Mouse (Mus musculus) hindbrain, embryonic 11.5 days (tissue): Measurements from ENCODE around the gene Slc12a8. TPM values are rescaled to one million over a fixed set of nuclear protein-coding genes. Genes with fewer than 3 reads are reported as not detected.

Experiments
- ATAC-seq: fragments of 200-750 bp; cut with Nextera tagmentation; 2 replicates; pipeline ENCODE4 v1.8.0; 2017; ENCODE audit warnings: mild to moderate bottlenecking, moderate TSS enrichment, moderate library complexity; ENCODE audit not compliant: low FRiP score
- DNase-seq: peaks from one replicate; pipeline ENCODE4 v3.0.0-alpha.2; 2015; ENCODE audit warnings: low spot score
- H3K27ac ChIP-seq: fragments of 300-500 bp; sonication (generic); 2 replicates; pipeline ENCODE4 v1.5.1; 2014; ENCODE audit warnings: mild to moderate bottlenecking, low read depth, low read length
- H3K27me3 ChIP-seq: fragments of 300-500 bp; sonication (generic); 2 replicates; pipeline ENCODE4 v1.6.1; 2014; ENCODE audit warnings: mild to moderate bottlenecking, low read length, moderate library complexity, mixed read lengths; ENCODE audit not compliant: control insufficient read depth, insufficient read depth
- H3K36me3 ChIP-seq: fragments of 300-500 bp; sonication (generic); 2 replicates; pipeline ENCODE4 v1.6.1; 2014; ENCODE audit warnings: mild to moderate bottlenecking, low read length, moderate library complexity, mixed read lengths; ENCODE audit not compliant: control insufficient read depth, insufficient read depth
- H3K4me1 ChIP-seq: fragments of 300-500 bp; sonication (generic); replicated peaks from 2 replicates; pipeline ENCODE4 v1.6.1; 2014; ENCODE audit warnings: low read length, mixed read lengths; ENCODE audit not compliant: control insufficient read depth, insufficient read depth
- H3K4me2 ChIP-seq: fragments of 300-500 bp; sonication (generic); replicated peaks from 2 replicates; pipeline ENCODE4 v1.6.1; 2014; ENCODE audit warnings: mild to moderate bottlenecking, low read depth, low read length
- H3K4me3 ChIP-seq: fragments of 300-500 bp; sonication (generic); 2 replicates; pipeline ENCODE4 v1.5.1; 2014; ENCODE audit warnings: low read depth, low read length
- H3K9ac ChIP-seq: fragments of 300-500 bp; sonication (generic); 2 replicates; pipeline ENCODE4 v1.6.1; 2014; ENCODE audit warnings: low read depth, low read length
- H3K9me3 ChIP-seq: fragments of 300-500 bp; sonication (generic); 2 replicates; pipeline ENCODE4 v1.6.1; 2016; ENCODE audit warnings: low read length; ENCODE audit not compliant: control insufficient read depth
- WGBS: fragments of 180-500 bp; shearing (Covaris S2); extraction: QIAGEN DNeasy Blood & Tissue Kit; methylation state at CpG from one replicate; pipeline ENCODE4 v1.1.7; 2014; 5-methylcytosine and 5-hydroxymethylcytosine counted together
- polyA plus RNA-seq: library from polyadenylated mRNA; unstranded; fragments of >200 nt; fragmentation: Nextera tagmentation; extraction: Ambion mirVana; gene quantifications from 2 replicates; pipeline ENCODE4 v1.2.1, GENCODE M21; 2014

Gene Slc12a8
- 0.99 and 1.2 TPM in 2 replicates for polyA plus RNA-seq

DNA sequence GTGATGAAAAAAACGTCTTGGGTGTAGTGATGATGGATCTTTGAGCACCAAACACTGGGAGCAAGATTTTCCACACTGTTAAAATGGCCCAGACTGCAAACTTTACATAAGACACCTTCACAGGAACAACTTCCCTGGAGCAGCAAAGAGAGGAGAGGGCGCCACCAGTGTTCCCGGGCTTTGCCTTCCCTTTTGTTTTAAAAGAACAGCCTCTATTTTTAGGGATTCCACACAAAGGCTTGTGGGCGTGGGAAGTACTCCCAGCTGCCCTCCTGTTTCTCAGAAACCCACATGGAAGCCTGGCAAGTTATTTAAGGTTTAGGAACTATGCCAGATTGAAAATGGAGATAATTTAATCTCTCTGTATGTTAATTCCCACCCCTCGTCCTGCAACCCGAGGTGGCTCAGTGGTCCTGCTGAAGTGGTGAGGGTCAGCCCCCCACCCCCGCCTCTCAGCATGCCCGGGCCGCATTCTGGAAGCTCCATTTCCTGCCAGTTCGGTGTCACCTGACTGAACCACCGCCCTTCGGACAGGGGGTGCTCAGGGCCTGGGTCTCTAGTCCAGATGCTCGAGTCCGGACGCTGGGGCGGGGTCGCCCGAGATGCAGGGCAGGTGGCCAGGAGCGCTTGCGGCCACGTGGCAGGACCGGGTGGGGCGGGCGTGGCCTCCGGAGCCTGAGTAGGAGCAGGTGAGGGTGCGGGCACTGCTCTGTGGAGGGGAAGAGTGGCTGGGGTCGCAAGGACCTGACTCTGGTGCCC, at the start of gene Slc12a8:
TSS of gene Slc12a8 (plus strand) at position 522 of the 759 bp plus-strand sequence.
- Histone ChIP-seq H3K4me1 (no peaks in the 10 kb centered on the region; the same call in 1 of the 2 replicates), H3K9ac (peak within 1 kb of the TSS; percentile 63), H3K9me3 (no peaks in the 10 kb centered on the region), H3K4me3 (peak within 1 kb of the TSS; percentile 22; the same call in 1 of the 2 replicates), H3K4me2 (peak within 1 kb of the TSS; percentile 67), H3K27ac (no peak within 1 kb of the TSS), H3K27me3 (no peaks in the 10 kb centered on the region), H3K36me3 (no peaks in the 10 kb centered on the region)
- peak; percentile 33 for DNase-seq
- peak; percentile 27; the same call in 1 of the 2 replicates for ATAC-seq
- 7% methylated on average over 27 of the region's 27 CpGs for WGBS

DNA sequence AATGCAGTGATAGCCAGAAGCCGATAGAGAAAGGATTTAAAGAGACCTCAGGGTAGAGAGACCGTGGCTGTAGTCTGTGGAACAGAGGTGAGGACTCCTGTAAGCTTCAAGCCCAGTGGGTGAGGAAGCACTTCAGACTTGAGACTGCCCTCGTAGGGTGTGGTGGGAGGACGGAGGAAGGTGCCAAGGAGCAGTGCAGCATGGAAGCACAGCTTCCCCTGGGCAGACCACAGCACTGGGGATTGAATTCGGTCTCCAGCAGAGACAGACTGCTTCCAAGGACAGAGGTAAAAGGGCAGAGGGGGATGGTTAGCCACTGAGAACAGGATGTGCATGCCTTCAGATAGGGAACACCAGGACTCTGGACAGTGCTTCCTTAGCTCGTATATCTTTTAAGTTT, 49.7 kb upstream of the Slc12a8 start:
- Histone ChIP-seq H3K4me3 (no peak overlapping the region), H3K4me2 (no peak overlapping the region), H3K4me1 (no peaks in the 10 kb centered on the region), H3K36me3 (0 out of 2 replicates have a peak, but pooled peaks cover 5% of the 10 kb centered on the region), H3K27ac (no peak overlapping the region), H3K27me3 (no peaks in the 10 kb centered on the region), H3K9me3 (no peaks in the 10 kb centered on the region), H3K9ac (no peak overlapping the region)
- DNase-seq, result no peak
- WGBS, result 74% methylated on average over 6 of the region's 6 CpGs
- ATAC-seq, result no peak

DNA sequence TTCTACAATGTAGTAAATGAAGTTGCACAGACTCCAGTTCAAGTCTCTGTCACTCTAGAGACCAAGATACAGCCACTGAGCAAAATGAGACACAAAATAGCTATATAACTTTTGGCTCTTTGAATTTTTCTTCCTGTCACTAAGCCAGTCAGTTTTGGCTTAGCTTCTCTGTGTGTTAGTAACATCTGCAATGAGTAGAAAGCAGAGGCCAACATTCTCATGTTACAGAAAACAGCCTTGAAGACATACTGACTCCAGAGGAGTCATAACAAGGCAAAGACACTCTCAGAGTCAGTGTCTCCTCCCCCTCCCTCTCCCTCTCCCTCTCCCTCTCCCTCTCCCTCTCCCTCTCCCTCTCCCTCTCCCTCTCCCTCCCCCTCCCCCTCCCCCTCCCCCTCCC, 47.2 kb upstream of the Slc12a8 start:
- no peak overlapping the region for H3K27ac ChIP-seq
- H3K36me3 ChIP-seq, result 0 out of 2 replicates have a peak, but pooled peaks cover 5% of the 10 kb centered on the region
- no peak overlapping the region for H3K9ac ChIP-seq
- no peak overlapping the region for H3K4me2 ChIP-seq
- H3K9me3 ChIP-seq, result no peaks in the 10 kb centered on the region
- no peak overlapping the region for H3K4me3 ChIP-seq
- H3K4me1 ChIP-seq, result no peaks in the 10 kb centered on the region
- no peaks in the 10 kb centered on the region for H3K27me3 ChIP-seq
- ATAC-seq (no peak), DNase-seq (no peak)

DNA sequence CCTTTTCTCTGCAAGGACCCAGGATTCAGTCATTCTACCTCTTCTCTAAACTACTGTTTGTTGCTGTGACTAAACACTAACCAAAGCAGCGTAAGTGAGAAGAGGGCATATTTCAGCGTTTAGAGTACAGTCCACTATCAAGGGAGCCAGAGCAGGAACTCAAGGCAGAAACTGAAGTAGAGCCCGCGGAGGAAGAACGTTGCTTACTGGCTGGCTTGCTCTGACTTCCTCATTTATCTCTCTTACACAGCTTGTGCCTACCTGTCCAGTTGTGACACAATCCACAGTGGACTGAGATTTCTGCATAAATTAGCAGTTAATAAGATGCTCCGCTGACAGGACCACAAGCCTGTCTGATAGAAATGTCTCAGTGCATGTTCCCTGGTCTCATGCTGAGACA, 42.7 kb upstream of the Slc12a8 start:
- Histone ChIP-seq H3K27ac (no peak overlapping the region), H3K9ac (no peak overlapping the region), H3K4me3 (no peak overlapping the region), H3K4me1 (no peaks in the 10 kb centered on the region), H3K36me3 (0 out of 2 replicates have a peak, but pooled peaks cover 10% of the 10 kb centered on the region), H3K27me3 (no peaks in the 10 kb centered on the region), H3K9me3 (no peaks in the 10 kb centered on the region), H3K4me2 (no peak overlapping the region)
- no peak for ATAC-seq
- WGBS, result 93% methylated on average over 6 of the region's 6 CpGs
- no peak for DNase-seq

DNA sequence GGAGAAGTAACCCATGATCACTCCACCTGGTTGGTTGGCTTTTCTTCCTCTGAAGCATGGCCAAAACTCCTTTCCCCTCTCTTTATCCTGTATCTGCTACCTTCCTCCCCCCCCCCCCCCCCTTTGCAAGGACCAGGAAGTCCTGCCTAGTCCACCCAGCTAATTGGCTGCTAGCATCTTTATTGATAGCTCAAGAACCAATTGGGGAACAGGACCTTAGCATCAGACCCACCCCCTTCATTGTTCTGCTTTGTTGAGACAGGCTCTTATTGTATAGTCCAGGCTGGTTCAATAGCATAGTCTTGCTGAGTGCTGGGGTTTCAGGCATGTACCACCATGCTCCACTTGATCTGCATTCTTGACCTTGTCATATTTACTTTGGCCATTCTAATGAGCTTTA, 37.2 kb upstream of the Slc12a8 start:
- H3K9ac ChIP-seq, result no peak overlapping the region
- H3K4me2 ChIP-seq, result no peak overlapping the region
- H3K27ac ChIP-seq, result no peak overlapping the region
- ATAC-seq (no peak), DNase-seq (no peak)
- 0 out of 2 replicates have a peak, but pooled peaks cover 5% of the 10 kb centered on the region for H3K36me3 ChIP-seq
- no peak overlapping the region for H3K4me3 ChIP-seq
- no peaks in the 10 kb centered on the region for H3K9me3 ChIP-seq
- H3K27me3 ChIP-seq, result no peaks in the 10 kb centered on the region
- no peaks in the 10 kb centered on the region for H3K4me1 ChIP-seq

DNA sequence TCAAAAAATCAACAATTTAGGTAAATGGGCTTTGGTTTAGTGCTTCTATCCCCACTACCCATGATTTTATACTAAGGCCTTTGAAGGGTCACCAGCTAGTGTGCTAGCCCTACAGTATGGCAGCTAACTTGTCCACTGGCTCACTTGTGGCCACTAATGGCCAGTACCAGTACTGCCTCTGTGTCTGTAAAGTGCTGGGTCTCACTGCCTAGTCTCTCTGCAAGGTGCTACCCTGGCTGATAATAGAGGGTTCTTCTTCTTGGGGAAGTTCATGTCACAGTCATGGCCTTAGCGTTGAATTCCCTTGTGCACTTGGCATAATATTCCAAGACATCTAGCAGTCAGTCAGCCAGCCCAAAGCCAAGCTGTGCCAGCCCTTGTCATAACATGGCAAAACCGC, 36.0 kb upstream of the Slc12a8 start:
- ATAC-seq (no peak), DNase-seq (peak; percentile 33)
- Histone ChIP-seq H3K27ac (no peak overlapping the region), H3K4me1 (no peaks in the 10 kb centered on the region), H3K4me3 (no peak overlapping the region), H3K27me3 (no peaks in the 10 kb centered on the region), H3K4me2 (no peak overlapping the region), H3K9me3 (no peaks in the 10 kb centered on the region), H3K9ac (no peak overlapping the region), H3K36me3 (no peaks in the 10 kb centered on the region)
- WGBS, result 93% methylated on average over 2 of the region's 2 CpGs

DNA sequence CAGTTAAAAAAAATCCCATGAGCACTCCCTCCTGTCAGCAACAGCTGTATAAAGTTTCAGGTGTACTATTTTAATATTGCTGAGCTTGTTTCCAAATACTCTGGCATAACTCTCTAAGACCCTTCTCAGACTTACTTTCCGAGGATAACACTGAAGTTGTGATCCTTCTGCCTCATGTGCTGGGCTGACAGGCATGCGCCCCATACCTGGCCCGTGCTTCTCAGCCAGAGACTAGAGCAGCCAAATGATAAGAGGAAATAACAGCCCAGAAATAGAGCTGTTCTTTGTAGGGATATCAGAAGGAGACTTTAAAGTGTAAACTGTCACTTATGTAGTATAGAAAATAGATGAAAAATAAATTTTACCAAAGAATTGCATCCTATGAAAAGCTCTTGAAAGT, 34.8 kb upstream of the Slc12a8 start:
- no peaks in the 10 kb centered on the region for H3K9me3 ChIP-seq
- H3K9ac ChIP-seq, result no peak overlapping the region
- H3K4me3 ChIP-seq, result no peak overlapping the region
- H3K36me3 ChIP-seq, result no peaks in the 10 kb centered on the region
- no peak for ATAC-seq
- no peak overlapping the region for H3K27ac ChIP-seq
- 95% methylated on average over 3 of the region's 3 CpGs for WGBS
- no peak for DNase-seq
- H3K4me1 ChIP-seq, result no peaks in the 10 kb centered on the region
- H3K4me2 ChIP-seq, result no peak overlapping the region
- H3K27me3 ChIP-seq, result no peaks in the 10 kb centered on the region

DNA sequence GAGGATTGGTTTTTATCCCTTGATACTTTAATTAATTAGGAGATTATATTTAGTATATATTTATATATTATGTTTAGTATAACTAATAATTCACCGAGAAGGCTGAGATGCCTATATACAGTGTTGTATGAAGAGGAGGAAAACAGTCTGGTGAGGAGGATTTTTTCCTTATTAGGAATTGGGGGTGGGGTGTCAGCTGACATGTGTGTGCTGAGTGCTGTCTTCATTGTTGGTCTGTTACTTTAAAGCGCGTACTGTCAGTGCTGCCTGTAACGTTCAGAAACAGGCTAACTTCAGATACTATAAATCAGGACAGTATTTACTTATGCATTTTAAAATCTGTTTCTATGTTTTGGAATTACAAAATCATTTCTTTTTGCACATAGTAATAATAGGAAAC, 29.4 kb upstream of the Slc12a8 start:
- Histone ChIP-seq H3K4me1 (no peaks in the 10 kb centered on the region), H3K9me3 (no peaks in the 10 kb centered on the region), H3K27me3 (no peaks in the 10 kb centered on the region), H3K27ac (no peak overlapping the region), H3K4me2 (no peak overlapping the region), H3K36me3 (no peaks in the 10 kb centered on the region), H3K9ac (no peak overlapping the region), H3K4me3 (no peak overlapping the region)
- ATAC-seq (no peak), DNase-seq (no peak)
- 98% methylated on average over 4 of the region's 4 CpGs for WGBS

DNA sequence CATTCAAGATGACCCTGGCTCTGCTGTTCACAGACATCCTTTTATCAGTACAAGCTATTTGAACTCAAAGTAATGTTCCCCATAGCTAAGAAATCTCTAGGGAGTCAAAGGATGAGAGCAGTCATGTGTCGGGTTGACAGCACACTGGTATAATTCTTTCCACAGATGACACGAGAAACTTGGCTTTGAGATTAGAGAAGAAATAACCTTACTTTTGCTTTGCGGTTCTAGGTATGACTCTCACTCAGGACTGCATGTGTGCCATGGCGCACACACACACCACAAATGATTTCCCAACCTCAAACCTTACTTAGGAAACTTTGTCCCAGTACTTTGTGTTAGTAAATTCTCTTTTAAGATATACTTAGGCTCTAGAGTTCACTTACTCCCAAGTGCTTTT, 22.8 kb upstream of the Slc12a8 start:
- Histone ChIP-seq H3K9me3 (no peaks in the 10 kb centered on the region), H3K9ac (no peak overlapping the region), H3K4me3 (no peak overlapping the region), H3K4me1 (no peaks in the 10 kb centered on the region), H3K27ac (no peak overlapping the region), H3K27me3 (no peaks in the 10 kb centered on the region), H3K36me3 (0 out of 2 replicates have a peak, but pooled peaks cover 4% of the 10 kb centered on the region), H3K4me2 (no peak overlapping the region)
- ATAC-seq (no peak), DNase-seq (no peak)
- WGBS, result 94% methylated on average over 4 of the region's 4 CpGs
